Mouse (Mus musculus): Measurements from ENCODE around the gene Ppp1r36.
"Not testable (repeated sequence)": the region's sequence is repeated elsewhere in the genome, so short reads cannot be mapped to it uniquely, and the experiment has no call there.

Gene Ppp1r36

DNA sequence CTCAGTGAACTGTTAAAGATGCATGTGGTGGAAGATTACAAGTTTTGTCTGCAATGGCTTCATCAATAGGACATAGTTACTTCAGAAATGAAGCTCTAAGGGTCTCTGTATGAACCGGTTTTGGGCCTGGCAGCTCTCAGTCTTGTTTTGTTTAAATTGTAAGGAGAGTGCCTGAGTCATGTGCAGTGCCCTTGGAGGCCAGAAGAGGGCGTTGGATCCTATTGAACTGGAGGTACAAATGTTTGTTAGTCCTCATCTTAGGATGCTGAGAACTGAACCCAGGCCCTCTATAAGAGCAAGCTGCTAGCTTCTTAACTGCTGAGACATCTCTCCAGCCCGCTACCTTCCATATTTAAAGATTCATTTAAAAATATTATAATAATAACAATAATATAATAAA, 15.7 kb upstream of the Ppp1r36 start:
- DNase-seq, result no peak

DNA sequence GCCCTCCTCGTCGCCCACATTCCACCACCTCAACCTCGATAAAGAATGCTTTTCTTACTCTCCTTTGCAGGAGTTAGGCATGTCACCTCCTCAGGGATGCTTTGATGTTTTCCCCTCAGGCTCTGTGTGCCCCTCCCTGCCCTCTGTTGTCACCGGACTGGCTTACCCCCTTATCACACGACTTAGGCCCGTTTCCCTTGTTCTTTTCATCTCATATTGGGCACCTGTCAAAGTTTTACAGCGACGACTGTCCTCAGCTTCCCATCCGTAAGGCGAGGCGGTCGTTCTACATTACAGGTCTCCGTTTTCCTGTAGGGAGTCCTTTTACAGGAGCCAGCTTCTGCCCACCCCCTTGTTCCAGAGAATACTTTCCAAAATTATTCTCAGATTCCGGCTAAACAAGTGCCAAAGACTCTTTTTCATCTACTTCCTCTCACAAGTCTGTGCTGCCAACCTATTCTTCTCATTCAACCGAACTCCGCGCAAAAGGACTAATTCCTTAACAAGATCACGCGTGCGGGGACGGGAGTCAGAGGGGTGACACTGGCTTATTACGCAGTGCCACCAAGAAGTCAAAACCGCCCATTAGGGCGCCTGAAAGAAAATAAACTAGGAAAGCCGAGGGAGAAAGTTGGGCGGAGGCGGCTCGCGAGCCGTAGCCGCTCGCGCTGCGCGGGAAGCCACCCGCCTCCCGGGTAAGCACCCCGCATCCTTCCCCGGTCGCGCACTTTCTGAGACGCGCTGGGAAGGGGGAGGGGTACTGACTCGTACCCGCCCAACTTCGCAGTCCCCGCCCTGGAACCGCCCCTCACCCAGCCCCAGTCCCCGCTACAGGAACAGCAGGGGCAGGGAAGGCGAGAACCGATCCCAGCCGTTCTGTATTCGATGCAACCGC, 14.1 kb upstream of the Ppp1r36 start:
- peak in 1 of 2 experiments; percentile 93 for DNase-seq

GRCm38 (mm10) chr12:76403886-76404537, 13.3 kb upstream of the Ppp1r36 start, which contains the start of gene Hspa2:
Hspa2 (plus strand) TSS chr12:76404176.
- DNase-seq, result peak; percentile 100

- no peak for DNase-seq
These were observed 12.5 kb upstream of the Ppp1r36 start for GRCm38 (mm10) chr12:76404836-76405182.

DNA sequence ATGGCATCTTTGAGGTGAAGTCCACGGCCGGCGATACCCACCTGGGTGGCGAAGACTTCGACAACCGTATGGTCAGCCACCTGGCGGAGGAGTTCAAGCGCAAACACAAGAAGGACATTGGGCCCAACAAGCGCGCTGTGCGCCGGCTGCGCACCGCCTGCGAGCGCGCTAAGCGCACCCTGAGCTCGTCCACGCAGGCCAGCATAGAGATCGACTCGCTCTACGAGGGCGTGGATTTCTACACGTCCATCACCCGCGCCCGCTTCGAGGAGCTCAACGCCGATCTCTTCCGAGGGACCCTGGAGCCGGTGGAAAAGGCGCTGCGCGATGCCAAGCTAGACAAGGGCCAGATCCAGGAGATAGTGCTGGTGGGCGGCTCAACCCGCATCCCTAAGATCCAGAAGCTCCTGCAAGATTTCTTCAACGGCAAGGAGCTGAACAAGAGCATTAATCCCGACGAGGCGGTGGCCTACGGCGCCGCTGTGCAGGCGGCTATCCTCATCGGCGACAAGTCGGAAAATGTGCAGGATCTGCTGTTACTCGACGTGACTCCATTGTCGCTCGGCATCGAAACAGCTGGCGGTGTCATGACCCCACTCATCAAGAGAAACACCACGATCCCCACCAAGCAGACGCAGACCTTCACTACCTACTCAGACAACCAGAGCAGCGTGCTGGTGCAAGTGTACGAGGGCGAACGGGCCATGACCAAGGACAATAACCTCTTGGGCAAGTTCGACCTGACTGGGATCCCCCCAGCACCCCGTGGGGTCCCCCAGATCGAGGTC, 12.0 kb upstream of the Ppp1r36 start:
- peak; percentile 20 to 58 for DNase-seq

DNA sequence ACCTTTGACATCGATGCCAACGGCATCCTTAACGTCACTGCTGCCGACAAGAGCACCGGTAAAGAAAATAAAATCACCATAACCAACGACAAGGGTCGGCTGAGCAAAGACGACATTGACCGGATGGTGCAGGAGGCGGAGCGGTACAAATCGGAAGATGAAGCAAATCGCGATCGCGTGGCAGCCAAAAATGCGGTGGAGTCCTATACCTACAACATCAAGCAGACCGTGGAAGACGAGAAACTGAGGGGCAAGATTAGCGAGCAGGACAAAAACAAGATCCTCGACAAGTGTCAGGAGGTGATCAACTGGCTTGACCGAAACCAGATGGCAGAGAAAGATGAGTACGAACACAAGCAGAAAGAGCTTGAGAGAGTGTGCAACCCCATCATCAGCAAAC, 11.4 kb upstream of the Ppp1r36 start:
- DNase-seq, result no peak

GRCm38 (mm10) chr12:76407184-76407583, 10.2 kb upstream of the Ppp1r36 start:
- no peak for DNase-seq

- DNase-seq, result no peak
These were observed 8.2 kb upstream of the Ppp1r36 start for GRCm38 (mm10) chr12:76409166-76409565.

DNA sequence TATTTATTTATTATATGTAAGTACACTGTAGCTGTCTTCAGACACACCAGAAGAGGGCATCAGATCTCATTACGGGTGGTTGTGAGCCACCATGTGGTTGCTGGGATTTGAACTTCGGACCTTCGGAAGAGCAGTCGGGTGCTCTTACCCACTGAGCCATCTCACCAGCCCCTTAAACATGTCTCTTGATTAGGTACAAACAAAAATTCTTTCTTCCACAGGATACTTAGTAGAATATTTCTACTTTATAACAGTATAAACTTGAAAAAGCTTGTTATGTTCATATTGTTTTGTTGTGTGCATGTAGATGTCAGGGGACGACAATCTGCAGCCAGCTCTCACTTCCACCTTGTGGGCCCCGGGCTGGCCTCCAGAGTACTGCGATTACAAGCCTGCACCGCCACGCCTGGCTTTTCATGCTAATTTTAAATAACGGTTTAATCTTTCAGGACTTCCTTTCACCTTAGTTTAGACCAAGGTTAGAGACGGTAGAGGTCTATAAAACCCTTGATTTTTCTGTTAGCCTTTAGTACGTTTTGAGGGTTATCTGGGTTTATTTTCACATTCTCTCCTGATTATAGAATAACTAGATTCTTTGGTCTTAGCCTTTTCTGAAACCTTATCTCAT, 1.8 kb upstream of the Ppp1r36 start:
- DNase-seq, result no peak

DNA sequence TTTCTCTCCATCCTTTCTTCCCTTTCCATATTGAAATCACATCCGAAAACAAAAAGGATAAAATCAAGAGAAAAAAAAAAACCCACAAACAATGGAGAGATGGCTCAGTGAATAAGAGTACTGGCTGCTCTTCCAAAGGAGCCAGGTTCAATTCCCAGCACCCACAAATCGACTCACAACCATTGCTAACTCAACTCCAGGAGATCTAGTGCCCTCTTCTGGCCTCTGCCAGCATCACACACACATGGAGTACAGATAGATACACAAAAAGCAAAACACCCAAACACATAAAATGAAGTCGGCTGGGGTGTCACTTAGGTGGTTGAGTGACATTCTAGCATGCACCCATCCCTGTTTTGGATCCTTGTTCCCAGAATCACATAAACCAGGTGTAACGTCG, 1.0 kb downstream of the Ppp1r36 start:
- DNase-seq, result no peak

DNA sequence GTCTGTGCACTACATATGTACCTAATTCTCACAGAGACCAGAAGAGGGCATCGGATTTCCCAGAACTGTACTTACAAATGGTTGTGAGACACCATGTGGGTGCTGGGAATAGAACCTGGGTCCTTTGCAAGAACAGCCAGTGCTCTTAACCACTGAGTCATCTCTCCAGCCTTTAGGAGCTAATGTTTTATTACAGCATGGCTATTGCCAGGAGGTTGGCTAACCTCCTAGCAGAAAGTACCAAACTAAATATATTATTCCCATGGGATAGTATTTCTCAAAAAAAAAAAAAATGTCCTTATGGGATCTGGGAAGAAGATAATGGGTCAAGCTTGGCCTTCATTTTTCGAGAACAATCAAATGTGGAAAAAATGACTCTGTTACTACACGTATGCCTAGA, 7.9 kb downstream of the Ppp1r36 start:
- DNase-seq, result no peak

DNA sequence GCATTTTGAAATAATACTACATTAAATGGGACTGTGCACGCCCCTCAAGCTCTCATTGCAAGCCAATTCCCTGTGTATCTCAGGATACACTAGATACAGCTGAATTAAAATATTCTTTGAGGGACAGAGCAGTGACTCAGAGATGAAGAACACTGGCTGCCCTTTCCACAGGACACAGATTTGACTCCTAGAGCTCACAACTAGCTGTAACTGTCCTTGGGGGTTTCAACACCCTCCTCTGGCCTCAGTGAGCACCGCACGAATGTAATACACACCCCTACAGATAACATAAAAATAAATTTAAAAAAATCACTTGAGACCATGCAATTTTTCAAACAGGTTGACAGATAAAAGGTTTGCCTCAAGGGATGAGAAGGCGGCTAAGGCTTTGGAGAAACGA, 10.2 kb downstream of the Ppp1r36 start:
- no peak for DNase-seq

GRCm38 (mm10) chr12:76430879-76431406, 13.6 kb downstream of the Ppp1r36 start:
- no peak for DNase-seq

DNA sequence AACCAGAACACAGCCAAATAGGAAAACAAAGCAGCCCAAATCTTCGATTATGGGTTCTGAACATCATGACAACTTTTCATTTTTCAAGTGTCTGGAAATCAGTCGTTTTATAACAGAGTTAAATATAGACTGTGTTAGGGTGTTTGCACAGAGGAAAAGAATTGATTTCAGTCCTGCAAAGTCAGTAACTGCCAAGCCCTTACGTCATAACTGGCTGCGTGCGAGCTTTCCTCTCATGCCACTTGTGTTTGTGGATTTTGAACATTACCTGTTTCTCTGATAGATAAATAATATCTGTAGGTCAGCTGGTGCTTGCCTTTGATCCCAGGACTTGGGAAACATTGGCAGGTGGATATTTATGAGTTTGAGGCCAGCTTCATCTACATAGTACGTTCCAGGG, 14.1 kb downstream of the Ppp1r36 start:
- DNase-seq, result no peak

DNA sequence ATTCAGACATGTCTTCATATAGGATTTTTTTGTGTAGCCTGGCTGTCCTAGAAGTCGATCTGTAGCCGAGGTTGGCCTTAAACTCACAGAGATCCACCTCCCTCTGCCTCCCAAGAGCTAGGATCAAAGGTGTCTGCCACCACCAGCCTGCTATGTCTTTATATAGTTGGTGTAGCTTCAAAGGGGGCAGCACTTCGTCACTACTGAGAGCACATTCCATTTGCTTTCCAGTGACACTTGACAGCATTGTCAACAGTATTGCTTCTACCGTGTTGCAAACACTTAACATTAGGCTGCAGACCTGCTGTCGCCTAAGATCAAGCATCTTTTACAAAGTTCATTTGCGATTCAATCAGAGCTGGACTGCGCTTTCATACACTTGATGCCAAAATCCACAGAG, 16.8 kb downstream of the Ppp1r36 start:
- no peak for DNase-seq

- peak in 1 of 2 experiments; percentile 40 for DNase-seq
These were observed 17.7 kb downstream of the Ppp1r36 start for GRCm38 (mm10) chr12:76435084-76435483.

DNA sequence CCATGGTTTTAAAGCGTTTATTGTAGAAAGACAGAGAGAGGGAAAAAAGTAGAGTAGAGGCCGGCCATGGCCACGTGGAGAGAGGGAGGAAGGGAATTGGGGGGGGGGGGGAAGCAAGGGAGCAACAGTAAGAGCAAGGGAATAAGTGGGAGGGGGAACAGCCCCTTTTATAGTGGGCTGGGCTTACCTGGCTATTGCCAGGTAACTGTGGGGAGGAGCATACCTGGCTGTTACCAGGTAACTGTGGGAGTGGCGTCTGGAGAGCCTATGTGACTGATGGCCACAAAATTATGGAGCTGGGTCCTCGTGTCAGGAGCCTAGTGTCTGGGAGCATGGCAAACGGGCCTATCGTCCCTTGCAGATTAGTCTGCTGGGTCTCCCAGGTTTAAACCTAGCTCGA, 18.2 kb downstream of the Ppp1r36 start:
- DNase-seq, result no peak

GRCm38 (mm10) chr12:76443488-76443887, 26.1 kb downstream of the Ppp1r36 start:
- not testable (repeated sequence) for DNase-seq

DNA sequence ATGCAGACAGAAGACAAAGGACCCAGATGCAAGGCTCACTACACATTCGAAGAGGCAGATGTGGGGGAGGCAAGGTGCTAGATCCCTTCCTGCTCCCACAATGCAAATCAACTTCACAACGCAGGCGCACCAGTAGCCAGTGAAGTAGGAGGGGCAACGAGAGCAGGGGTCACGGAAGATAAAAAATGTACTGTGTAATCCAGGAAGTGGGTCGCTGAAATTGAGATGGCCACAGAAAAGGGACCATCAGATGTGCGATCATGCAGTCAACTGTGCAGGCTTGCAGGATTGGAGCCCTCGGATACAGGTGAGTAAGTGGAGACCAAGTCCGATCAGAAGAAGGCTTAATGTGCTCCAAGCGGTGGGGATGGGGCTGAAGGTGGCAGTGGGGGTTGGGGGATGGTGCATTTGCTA, 27.0 kb downstream of the Ppp1r36 start:
- DNase-seq, result peak; percentile 8 to 48

- no peak for DNase-seq
These were observed 27.5 kb downstream of the Ppp1r36 start for GRCm38 (mm10) chr12:76444862-76445261.

DNA sequence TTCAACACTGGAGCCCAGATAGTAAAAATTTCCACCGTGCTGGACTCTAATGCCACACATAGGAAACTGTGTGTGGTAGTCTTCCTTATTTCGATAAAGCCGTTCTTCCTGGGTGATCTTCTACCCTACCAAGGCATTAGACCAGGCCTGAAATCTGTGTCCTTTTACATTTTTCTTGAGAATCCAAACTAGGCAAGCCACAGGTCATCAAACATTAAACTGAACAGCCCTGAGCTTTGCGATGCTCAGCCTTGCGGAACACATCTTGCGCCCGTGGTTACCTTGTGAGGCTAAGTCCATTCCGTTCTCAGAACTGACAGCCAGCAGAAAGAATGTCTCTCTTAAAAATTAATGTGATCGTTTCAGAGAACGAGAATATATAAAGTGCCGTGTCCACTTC, 28.9 kb downstream of the Ppp1r36 start:
- DNase-seq, result peak; percentile 71 to 86

DNA sequence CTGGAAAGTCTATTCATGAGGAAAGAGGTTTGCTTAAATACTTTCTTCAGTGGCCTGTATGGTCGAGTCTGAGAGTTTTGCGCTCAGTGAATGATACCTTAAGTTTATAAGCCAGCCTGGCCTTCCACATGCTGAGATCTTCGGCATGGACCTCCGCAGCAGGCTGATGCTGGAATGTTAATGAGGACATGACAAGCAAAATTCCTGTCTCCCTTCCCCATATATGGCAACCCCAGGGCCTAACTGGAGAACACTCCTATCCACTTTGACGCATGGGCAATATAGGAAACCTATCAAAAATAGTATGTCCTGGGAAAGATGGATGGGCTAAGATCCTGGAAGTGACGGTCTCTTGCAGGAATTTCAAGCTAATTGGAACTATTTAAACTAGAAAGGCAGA, 30.8 kb downstream of the Ppp1r36 start:
- DNase-seq, result no peak

- no peak for DNase-seq
These were observed 34.9 kb downstream of the Ppp1r36 start for GRCm38 (mm10) chr12:76452203-76452602.

All from kidney, postnatal 25 days (tissue).